Mouse (Mus musculus): ENCODE results near the gene Gtf2a1l.

- no peak for TF ChIP-seq CTCF (IDR thresholded peaks at IDR 0.05; ENCODE audit: low read depth)
- TF ChIP-seq EP300 (optimal IDR thresholded peaks at IDR 0.05), result no peak
These were observed 47.5 kb upstream of the Gtf2a1l start for GRCm38 (mm10) chr17:88620935-88621334.
